Mouse (Mus musculus) layer of hippocampus, adult 18-20 months (tissue): ENCODE measurements around the gene Gm5617. TPM values are rescaled to one million over a fixed set of nuclear protein-coding genes. Genes with fewer than 3 reads are reported as not detected.
A peak's percentile ranks its signal among the peaks of the same experiment; 100 is the strongest.
"Not testable (repeated sequence)": the region's sequence is repeated elsewhere in the genome, so short reads cannot be mapped to it uniquely, and the experiment has no call there.

Experiments used
- DNase-seq, 2 experiments: peaks; one replicate each; pipeline ENCODE4 v3.0.0; 2022; ENCODE audit warnings: low spot score in 2 of 2
- long read RNA-seq: library from polyadenylated mRNA; stranded (forward); transcript quantifications from one replicate; pipeline ENCODE4 v2.0.0, GENCODE M21; 2021
- total RNA-seq, 2 experiments: library from RNA; stranded (reverse); gene quantifications; 2 replicates each; pipeline ENCODE4 v1.2.3; 2021

Gene Gm5617
- total RNA-seq, result 10 to 100 TPM; 11.2 to 13.2 TPM
- long read RNA-seq, transcript Gm5617-201 (1 exons, 531 nt), result major isoform, 9 of 9 reads
- long read RNA-seq, partial matches to known transcripts, result 0 of 9 reads
- long read RNA-seq, other reads (novel, unspliced or antisense), result 0 of 9 reads

GRCm38 (mm10) chr9:48494817-48495547 lies at the start of gene Gm5617, which contains the start of gene Rbm7:
Gene Gm5617, plus strand, starts transcription at chr9:48495442.
Gene Rbm7, minus strand, starts transcription at chr9:48495299.
- peak; percentile 94 to 96 for DNase-seq

- peak in 1 of 2 experiments; percentile 29 for DNase-seq
Observed at GRCm38 (mm10) chr9:48447783-48448209, 47.4 kb upstream of the Gm5617 start.

GRCm38 (mm10) chr9:48450066-48450465 lies 45.2 kb upstream of the Gm5617 start:
- DNase-seq, result no peak

GRCm38 (mm10) chr9:48455961-48456360 lies 39.3 kb upstream of the Gm5617 start:
- no peak for DNase-seq

- no peak for DNase-seq
Observed at GRCm38 (mm10) chr9:48458879-48459278, 36.4 kb upstream of the Gm5617 start.

- DNase-seq, result no peak
Observed at GRCm38 (mm10) chr9:48459391-48459790, 35.9 kb upstream of the Gm5617 start.

GRCm38 (mm10) chr9:48460720-48461119 lies 34.5 kb upstream of the Gm5617 start:
- no peak for DNase-seq

- no peak for DNase-seq
Observed at GRCm38 (mm10) chr9:48461545-48461944, 33.7 kb upstream of the Gm5617 start.

- no peak for DNase-seq
Observed at GRCm38 (mm10) chr9:48465671-48466070, 29.6 kb upstream of the Gm5617 start.

- peak in 1 of 2 experiments; percentile 75 for DNase-seq
Observed at GRCm38 (mm10) chr9:48466804-48467203, 28.4 kb upstream of the Gm5617 start.

GRCm38 (mm10) chr9:48467471-48467870 lies 27.8 kb upstream of the Gm5617 start:
- DNase-seq, result not testable (repeated sequence)

- DNase-seq, result no peak
Observed at GRCm38 (mm10) chr9:48472441-48473025, 22.7 kb upstream of the Gm5617 start.

- DNase-seq, result no peak
Observed at GRCm38 (mm10) chr9:48473131-48473530, 22.1 kb upstream of the Gm5617 start.

- DNase-seq, result no peak
Observed at GRCm38 (mm10) chr9:48474367-48474766, 20.9 kb upstream of the Gm5617 start.

GRCm38 (mm10) chr9:48476236-48477165 lies 18.7 kb upstream of the Gm5617 start:
- no peak for DNase-seq

GRCm38 (mm10) chr9:48478808-48479207 lies 16.4 kb upstream of the Gm5617 start:
- no peak for DNase-seq

GRCm38 (mm10) chr9:48479838-48480410 lies 15.3 kb upstream of the Gm5617 start:
- DNase-seq, result no peak

GRCm38 (mm10) chr9:48480411-48481213 lies 14.6 kb upstream of the Gm5617 start, which contains the start of gene Rexo2:
Gene Rexo2, minus strand, starts transcription at chr9:48480623.
- peak; percentile 95 to 97 for DNase-seq

- peak in 1 of 2 experiments; percentile 9 for DNase-seq
Observed at GRCm38 (mm10) chr9:48481214-48482134, 13.8 kb upstream of the Gm5617 start.
